Mouse (Mus musculus): Measurements from ENCODE around the gene Cyb561a3. TPM values are rescaled to one million over a fixed set of nuclear protein-coding genes. Genes with fewer than 3 reads are reported as not detected.

Cyb561a3 gene
- polyA plus RNA-seq (2012; rRNA removed) (23.1 and 33.0 TPM in 2 replicates), polyA plus RNA-seq (2014; fragmentation: Nextera tagmentation; extraction: Ambion mirVana) (18.9 and 22.3 TPM in 2 replicates)

- peaks cover 8% of the 10 kb centered on the region for H3K4me1 ChIP-seq (ENCODE audit: control insufficient read depth, insufficient read depth, low read length)
- peak; percentile 96 for ATAC-seq (ENCODE audit: low FRiP score, low read depth)
- peak within 1 kb of the TSS; percentile 79 for H3K27ac ChIP-seq (replicated peaks; ENCODE audit: low read depth, low read length)
- H3K27me3 ChIP-seq (ENCODE audit: control insufficient read depth, insufficient read depth, low read length), result no peaks in the 10 kb centered on the region
- WGBS, result under 1% methylated on average over 44 of the region's 44 CpGs
- DNase-seq (ENCODE audit: low spot score), result peak; percentile 96
- peak within 1 kb of the TSS; percentile 61 for H3K4me3 ChIP-seq (replicated peaks; ENCODE audit: low read length)
- peak within 1 kb of the TSS; percentile 69 for H3K9ac ChIP-seq (ENCODE audit: low read depth, low read length, severe bottlenecking)
- peak within 1 kb of the TSS; percentile 61 for H3K4me2 ChIP-seq (replicated peaks; ENCODE audit: low read depth, low read length, severe bottlenecking)
- no peaks in the 10 kb centered on the region for H3K9me3 ChIP-seq (ENCODE audit: control insufficient read depth, low read length)
- peak; percentile 73; the same call in 1 of the 2 replicates for TF ChIP-seq POLR2A (IDR thresholded peaks at IDR 0.05; ENCODE audit: borderline replicate concordance, extremely low read depth, insufficient read depth, insufficient read length)
- H3K36me3 ChIP-seq (ENCODE audit: control insufficient read depth, insufficient read depth, low read length), result peaks cover 31% of the 10 kb centered on the region
Measured at GRCm38 (mm10) chr19:10576690-10577561, at the start of gene Cyb561a3, which contains the start of gene Tmem138. TSS of gene Cyb561a3 (plus strand) at chr19:10577172. TSS of gene Tmem138 (minus strand) at chr19:10577362.

- H3K36me3 ChIP-seq (ENCODE audit: control insufficient read depth, insufficient read depth, low read length), result peaks cover 65% of the 10 kb centered on the region
- no peaks in the 10 kb centered on the region for H3K9me3 ChIP-seq (ENCODE audit: control insufficient read depth, low read length)
- H3K4me2 ChIP-seq (replicated peaks; ENCODE audit: low read depth, low read length, severe bottlenecking), result no peak overlapping the region
- no peak for DNase-seq (ENCODE audit: low spot score)
- no peak overlapping the region for H3K9ac ChIP-seq (ENCODE audit: low read depth, low read length, severe bottlenecking)
- H3K4me3 ChIP-seq (replicated peaks; ENCODE audit: low read length), result no peak overlapping the region
- H3K27ac ChIP-seq (replicated peaks; ENCODE audit: low read depth, low read length), result no peak overlapping the region
- peaks cover 16% of the 10 kb centered on the region for H3K4me1 ChIP-seq (ENCODE audit: control insufficient read depth, insufficient read depth, low read length)
- ATAC-seq (ENCODE audit: low FRiP score, low read depth), result no peak
- TF ChIP-seq POLR2A (IDR thresholded peaks at IDR 0.05; ENCODE audit: borderline replicate concordance, extremely low read depth, insufficient read depth, insufficient read length), result no peak
- no peaks in the 10 kb centered on the region for H3K27me3 ChIP-seq (ENCODE audit: control insufficient read depth, insufficient read depth, low read length)
- 93% methylated on average over 1 of the region's 1 CpGs for WGBS
Measured at GRCm38 (mm10) chr19:10530082-10530481, 46.9 kb upstream of the Cyb561a3 start.

- H3K27ac ChIP-seq (replicated peaks; ENCODE audit: low read depth, low read length), result no peak overlapping the region
- no peak for TF ChIP-seq POLR2A (IDR thresholded peaks at IDR 0.05; ENCODE audit: borderline replicate concordance, extremely low read depth, insufficient read depth, insufficient read length)
- DNase-seq (ENCODE audit: low spot score), result no peak
- H3K4me1 ChIP-seq (ENCODE audit: control insufficient read depth, insufficient read depth, low read length), result no peaks in the 10 kb centered on the region
- H3K9ac ChIP-seq (ENCODE audit: low read depth, low read length, severe bottlenecking), result no peak overlapping the region
- peaks cover 90% of the 10 kb centered on the region for H3K36me3 ChIP-seq (ENCODE audit: control insufficient read depth, insufficient read depth, low read length)
- ATAC-seq (ENCODE audit: low FRiP score, low read depth), result no peak
- WGBS, result 96% methylated on average over 5 of the region's 5 CpGs
- no peak overlapping the region for H3K4me2 ChIP-seq (replicated peaks; ENCODE audit: low read depth, low read length, severe bottlenecking)
- H3K9me3 ChIP-seq (ENCODE audit: control insufficient read depth, low read length), result no peaks in the 10 kb centered on the region
- H3K4me3 ChIP-seq (replicated peaks; ENCODE audit: low read length), result no peak overlapping the region
- H3K27me3 ChIP-seq (ENCODE audit: control insufficient read depth, insufficient read depth, low read length), result no peaks in the 10 kb centered on the region
Measured at GRCm38 (mm10) chr19:10539454-10539853, 37.5 kb upstream of the Cyb561a3 start.

GRCm38 (mm10) chr19:10555624-10556510 is 21.1 kb upstream of the Cyb561a3 start, which contains the start of gene Tmem216:
TSS of gene Tmem216 (minus strand) at chr19:10556238.
- no peak for TF ChIP-seq POLR2A (IDR thresholded peaks at IDR 0.05; ENCODE audit: borderline replicate concordance, extremely low read depth, insufficient read depth, insufficient read length)
- peak; percentile 86 for DNase-seq (ENCODE audit: low spot score)
- no peaks in the 10 kb centered on the region for H3K9me3 ChIP-seq (ENCODE audit: control insufficient read depth, low read length)
- under 1% methylated on average over 43 of the region's 43 CpGs for WGBS
- H3K27ac ChIP-seq (replicated peaks; ENCODE audit: low read depth, low read length), result peak within 1 kb of the TSS; percentile 70
- peak within 1 kb of the TSS; percentile 80 for H3K4me2 ChIP-seq (replicated peaks; ENCODE audit: low read depth, low read length, severe bottlenecking)
- peak within 1 kb of the TSS; percentile 62 for H3K9ac ChIP-seq (ENCODE audit: low read depth, low read length, severe bottlenecking)
- H3K36me3 ChIP-seq (ENCODE audit: control insufficient read depth, insufficient read depth, low read length), result peaks cover 20% of the 10 kb centered on the region
- H3K4me1 ChIP-seq (ENCODE audit: control insufficient read depth, insufficient read depth, low read length), result peaks cover 15% of the 10 kb centered on the region
- peak; percentile 95 for ATAC-seq (ENCODE audit: low FRiP score, low read depth)
- no peaks in the 10 kb centered on the region for H3K27me3 ChIP-seq (ENCODE audit: control insufficient read depth, insufficient read depth, low read length)
- peak within 1 kb of the TSS; percentile 57 for H3K4me3 ChIP-seq (replicated peaks; ENCODE audit: low read length)

- Histone ChIP-seq H3K27me3 (ENCODE audit: control insufficient read depth, insufficient read depth, low read length) (no peaks in the 10 kb centered on the region), H3K4me2 (replicated peaks; ENCODE audit: low read depth, low read length, severe bottlenecking) (no peak overlapping the region), H3K9ac (ENCODE audit: low read depth, low read length, severe bottlenecking) (no peak overlapping the region), H3K4me3 (replicated peaks; ENCODE audit: low read length) (no peak overlapping the region), H3K9me3 (ENCODE audit: control insufficient read depth, low read length) (no peaks in the 10 kb centered on the region), H3K4me1 (ENCODE audit: control insufficient read depth, insufficient read depth, low read length) (peaks cover 15% of the 10 kb centered on the region), H3K27ac (replicated peaks; ENCODE audit: low read depth, low read length) (no peak overlapping the region), H3K36me3 (ENCODE audit: control insufficient read depth, insufficient read depth, low read length) (0 out of 2 replicates have a peak, but pooled peaks cover 8% of the 10 kb centered on the region)
- no peak for ATAC-seq (ENCODE audit: low FRiP score, low read depth)
- TF ChIP-seq POLR2A (IDR thresholded peaks at IDR 0.05; ENCODE audit: borderline replicate concordance, extremely low read depth, insufficient read depth, insufficient read length), result no peak
- 66% methylated on average over 2 of the region's 2 CpGs for WGBS
- no peak for DNase-seq (ENCODE audit: low spot score)
Measured at GRCm38 (mm10) chr19:10557001-10557400, 20.0 kb upstream of the Cyb561a3 start.

Data from limb, embryonic 14.5 days (tissue).